Comparison of ENCODE assay signal across 8 mouse cellular contexts in the genomic region with DNA sequence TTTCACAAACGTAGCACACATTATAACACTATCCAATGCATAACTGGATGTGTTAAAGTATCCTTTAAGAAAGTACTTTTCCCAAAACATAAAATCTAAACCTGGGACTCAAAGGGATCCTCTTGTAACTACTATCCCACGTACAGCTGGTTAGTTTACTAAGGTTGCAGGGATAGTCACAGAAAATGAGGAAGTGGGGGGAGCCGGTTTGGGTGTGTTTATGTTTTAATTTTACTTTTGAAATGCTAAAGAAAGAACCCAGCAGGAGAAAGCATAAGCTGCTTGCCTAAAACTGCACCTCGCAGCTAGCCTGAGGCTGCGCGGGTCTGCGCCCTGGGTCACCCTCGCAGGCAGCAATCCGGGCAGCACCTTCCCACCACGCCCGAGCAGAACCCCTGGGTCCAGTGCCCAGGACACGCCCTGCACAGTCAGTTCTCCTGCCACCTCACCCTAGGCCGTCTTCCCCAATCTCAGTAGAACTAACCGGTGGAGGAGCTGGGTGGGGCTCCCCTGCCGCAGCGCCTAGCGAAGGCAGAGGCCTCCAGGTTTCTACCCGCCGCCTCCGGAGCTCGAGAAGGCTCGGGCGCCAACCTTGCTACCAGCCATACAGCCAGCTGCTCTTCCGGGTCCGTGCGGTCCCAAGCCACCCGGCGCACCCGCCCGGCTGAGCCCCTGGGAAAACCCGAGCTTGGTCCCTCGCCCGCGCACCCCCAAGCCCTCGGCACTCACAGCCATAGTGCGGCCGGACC. TPM values are rescaled to one million over a fixed set of nuclear protein-coding genes. Genes with fewer than 3 reads are reported as not detected.
DNase-seq lines count a peak whose midpoint lies in the region; ATAC-seq and TF ChIP-seq lines count a peak whose summit lies in the region.

No protein-coding gene starts in this region.

- WGBS in kidney, adult 2 months, result under 1% methylated on average over 37 of the region's 37 CpGs
- WGBS in midbrain, embryonic 16.5 days, result 1% methylated on average over 37 of the region's 37 CpGs

- peak overlapping the region; percentile 85 for H3K4me3 ChIP-seq in kidney, adult 2 months (ENCODE audit: insufficient read depth, low read depth, low read length)
- peak overlapping the region; percentile 94 for H3K4me3 ChIP-seq in midbrain, embryonic 16.5 days (ENCODE audit: low read depth, low read length)

- H3K27ac ChIP-seq in kidney, adult 2 months (ENCODE audit: insufficient read depth, low read depth, low read length), result peak overlapping the region; percentile 91
- H3K27ac ChIP-seq in midbrain, embryonic 16.5 days (ENCODE audit: low read length), result peak overlapping the region; percentile 82

- peaks cover 14% of the 10 kb centered on the region; the same call in 1 of the 2 replicates for H3K4me1 ChIP-seq in kidney, adult 2 months (ENCODE audit: control insufficient read depth, insufficient read depth, low read length)
- H3K4me1 ChIP-seq in midbrain, embryonic 16.5 days (ENCODE audit: control insufficient read depth, insufficient read depth, low read length), result peaks cover 9% of the 10 kb centered on the region

- no peak for TF ChIP-seq CTCF in kidney, adult 2 months (conservative IDR thresholded peaks at IDR 0.05; ENCODE audit: insufficient read depth, insufficient read length, low read depth, low read length)

- H3K4me2 ChIP-seq in midbrain, embryonic 16.5 days (ENCODE audit: low read length), result peak overlapping the region; percentile 62

- H3K9me3 ChIP-seq in midbrain, embryonic 16.5 days (replicated peaks; ENCODE audit: control insufficient read depth, low read length, poor library complexity, severe bottlenecking), result no peaks in the 10 kb centered on the region

- no peak for TF ChIP-seq POLR2A in kidney, adult 2 months (IDR thresholded peaks at IDR 0.05; ENCODE audit: low read depth, low read length)

- H3K36me3 ChIP-seq in kidney, adult 2 months (ENCODE audit: control insufficient read depth, insufficient read depth, low read length), result no peaks in the 10 kb centered on the region; the same call in 1 of the 2 replicates
- H3K36me3 ChIP-seq in midbrain, embryonic 16.5 days (ENCODE audit: control insufficient read depth, insufficient read depth, low read length), result peaks cover 4% of the 10 kb centered on the region; the same call in 1 of the 2 replicates

- DNase-seq in kidney, adult 2 months, result no peak
- DNase-seq in kidney, postnatal 10 days, result no peak
- DNase-seq in ZHBTc4 (ENCODE audit: low read depth, low spot score) (peak; percentile 78), liver (peak; percentile 72)
- no peak for DNase-seq in left cerebral cortex, adult 8-10 months (ENCODE audit: low spot score in 2 of 2)
- DNase-seq in right cerebral cortex, postnatal 10 days (ENCODE audit: low spot score in 2 of 2), result no peak

- peak overlapping the region; percentile 95 for H3K9ac ChIP-seq in midbrain, embryonic 16.5 days (ENCODE audit: low read depth, low read length)

- H3K27me3 ChIP-seq in kidney, adult 2 months (replicated peaks; ENCODE audit: control insufficient read depth, insufficient read depth, low read length), result no peaks in the 10 kb centered on the region
- no peaks in the 10 kb centered on the region for H3K27me3 ChIP-seq in midbrain, embryonic 16.5 days (ENCODE audit: control insufficient read depth, insufficient read depth, low read depth, low read length)

- ATAC-seq in granulocyte monocyte progenitor cell, adult 5-6 weeks (replicated peaks; ENCODE audit: poor library complexity, severe bottlenecking), result peak; percentile 74
- no peak; the same call in none of the 2 replicates for ATAC-seq in midbrain, embryonic 16.5 days

RNA-seq across cellular contexts. Expression of gene Iqgap1, which starts 23.2 kb away (rescaled TPM):
- 38.1 and 42.0 TPM in 2 replicates for polyA plus RNA-seq in kidney, adult 2 months (2012; rRNA removed)
- total RNA-seq in granulocyte monocyte progenitor cell, adult 5-6 weeks (2014; fragmentation: Nextera tagmentation), result 89.6 and 92.9 TPM in 2 replicates
- 85.5 and 95.4 TPM in 2 replicates for total RNA-seq in granulocyte monocyte progenitor cell, adult 5-6 weeks (2017)
- polyA plus RNA-seq in midbrain, embryonic 16.5 days (2015; fragmentation: Nextera tagmentation; extraction: Ambion mirVana), result 17.5 and 21.2 TPM in 2 replicates
- 10 to 100 TPM; 18.0 to 29.9 (median 24.9) TPM for total RNA-seq in left cerebral cortex, adult 8-10 months (2022)

RNA-seq across cellular contexts. Expression of gene Zscan2, which starts 58.1 kb away (rescaled TPM):
- 5.2 and 5.4 TPM in 2 replicates for polyA plus RNA-seq in kidney, adult 2 months (2012; rRNA removed)
- 5.5 and 6.4 TPM in 2 replicates for total RNA-seq in granulocyte monocyte progenitor cell, adult 5-6 weeks (2014; fragmentation: Nextera tagmentation)
- 5.6 and 6.9 TPM in 2 replicates for total RNA-seq in granulocyte monocyte progenitor cell, adult 5-6 weeks (2017)
- 4.0 TPM in 2 replicates for polyA plus RNA-seq in midbrain, embryonic 16.5 days (2015; fragmentation: Nextera tagmentation; extraction: Ambion mirVana)
- 10 to 100 TPM; 11.3 to 16.9 (median 14.0) TPM for total RNA-seq in left cerebral cortex, adult 8-10 months (2022)

Comparison
In these comparisons a context has a peak if more than half of its experiments do, and no peak if none do; other contexts are left out.
1. DNase-seq: peak in ZHBTc4 (single experiment) and liver (single experiment); none in kidney, adult 2 months (single experiment), kidney, postnatal 10 days (single experiment), left cerebral cortex, adult 8-10 months (0 of 2) and right cerebral cortex, postnatal 10 days (0 of 2).